Mouse (Mus musculus) erythroblast, embryonic 14.5 days (primary cell): ENCODE data around the gene Uhrf2. TPM values are rescaled to one million over a fixed set of nuclear protein-coding genes. Genes with fewer than 3 reads are reported as not detected.

Source experiments
- H3K27me3 ChIP-seq: 2 replicates; pipeline ENCODE4 v1.6.1; 2012; ENCODE audit warnings: inconsistent platforms; ENCODE audit not compliant: control insufficient read depth
- H3K36me3 ChIP-seq: 2 replicates; pipeline ENCODE4 v1.6.1; 2012; ENCODE audit warnings: mild to moderate bottlenecking, inconsistent platforms; ENCODE audit not compliant: control insufficient read depth
- H3K4me1 ChIP-seq: 2 replicates; pipeline ENCODE4 v1.6.1; 2012; ENCODE audit warnings: inconsistent platforms; ENCODE audit not compliant: control insufficient read depth
- H3K4me3 ChIP-seq: replicated peaks from 2 replicates; pipeline ENCODE3; 2012; ENCODE audit warnings: moderate library complexity, mild to moderate bottlenecking, inconsistent platforms
- H3K9me3 ChIP-seq: 2 replicates; pipeline ENCODE4 v1.6.1; 2012; ENCODE audit warnings: low read length, inconsistent platforms, mixed read lengths; ENCODE audit not compliant: control insufficient read depth
- GATA1 ChIP-seq: IDR thresholded peaks from 2 replicates; pipeline ENCODE4 v1.6.1; 2012; ENCODE audit warnings: low read length, inconsistent platforms, mixed read lengths
- TAL1 ChIP-seq: IDR thresholded peaks from 3 replicates; pipeline ENCODE4 v1.6.1; 2012; ENCODE audit warnings: low read length, inconsistent platforms, mixed read lengths
- polyA plus RNA-seq: library from polyadenylated mRNA; stranded (reverse); fragments of >175 nt; gene quantifications from 2 replicates; pipeline ENCODE4 v1.2.3, GENCODE M21; 2012

Uhrf2 gene
- polyA plus RNA-seq, 1 experiment: 0.94 TPM

- no peaks in the 10 kb centered on the region; the same call in 1 of the 2 replicates for H3K36me3 ChIP-seq
- TF ChIP-seq GATA1: no peak
- no peak for TF ChIP-seq TAL1
- H3K4me1 ChIP-seq: no peaks in the 10 kb centered on the region
- H3K27me3 ChIP-seq: no peaks in the 10 kb centered on the region
- H3K9me3 ChIP-seq: no peaks in the 10 kb centered on the region
- no peak overlapping the region for H3K4me3 ChIP-seq
Measured at GRCm38 (mm10) chr19:30115606-30116005, 85.3 kb downstream of the Uhrf2 start.

- Histone ChIP-seq H3K4me3 (no peak overlapping the region), H3K36me3 (no peaks in the 10 kb centered on the region; the same call in 1 of the 2 replicates), H3K27me3 (no peaks in the 10 kb centered on the region), H3K4me1 (no peaks in the 10 kb centered on the region), H3K9me3 (no peaks in the 10 kb centered on the region)
- TF ChIP-seq GATA1 (no peak), TAL1 (no peak)
Measured at GRCm38 (mm10) chr19:30117241-30117640, 86.9 kb downstream of the Uhrf2 start.

- Histone ChIP-seq H3K27me3 (no peaks in the 10 kb centered on the region), H3K4me1 (no peaks in the 10 kb centered on the region), H3K36me3 (no peaks in the 10 kb centered on the region; the same call in 1 of the 2 replicates), H3K9me3 (no peaks in the 10 kb centered on the region), H3K4me3 (no peak overlapping the region)
- TF ChIP-seq TAL1: no peak
- TF ChIP-seq GATA1: no peak
Measured at GRCm38 (mm10) chr19:30117775-30118174, 87.5 kb downstream of the Uhrf2 start.

- H3K4me3 ChIP-seq: no peak overlapping the region
- TF ChIP-seq TAL1: no peak
- no peak for TF ChIP-seq GATA1
Measured at GRCm38 (mm10) chr19:30118344-30119312, 88.3 kb downstream of the Uhrf2 start.

GRCm38 (mm10) chr19:30124999-30125669, 94.8 kb downstream of the Uhrf2 start:
- Histone ChIP-seq H3K9me3 (no peaks in the 10 kb centered on the region), H3K36me3 (no peaks in the 10 kb centered on the region; the same call in 1 of the 2 replicates), H3K27me3 (no peaks in the 10 kb centered on the region), H3K4me3 (no peak overlapping the region), H3K4me1 (peaks cover 1% of the 10 kb centered on the region)
- no peak for TF ChIP-seq TAL1
- TF ChIP-seq GATA1: no peak

More at GRCm38 (mm10) chr19:30118344-30119312, 88.3 kb downstream of the Uhrf2 start:
- no peaks in the 10 kb centered on the region; the same call in 1 of the 2 replicates for H3K36me3 ChIP-seq
- H3K27me3 ChIP-seq: no peaks in the 10 kb centered on the region
- H3K4me1 ChIP-seq: no peaks in the 10 kb centered on the region
- no peaks in the 10 kb centered on the region for H3K9me3 ChIP-seq

GRCm38 (mm10) chr19:30125670-30126059, 95.4 kb downstream of the Uhrf2 start:
- Histone ChIP-seq H3K9me3 (no peaks in the 10 kb centered on the region), H3K4me1 (peaks cover 1% of the 10 kb centered on the region), H3K27me3 (no peaks in the 10 kb centered on the region), H3K36me3 (no peaks in the 10 kb centered on the region; the same call in 1 of the 2 replicates), H3K4me3 (no peak overlapping the region)
- TF ChIP-seq GATA1 (no peak), TAL1 (no peak)

- H3K9me3 ChIP-seq: no peaks in the 10 kb centered on the region
- no peaks in the 10 kb centered on the region for H3K27me3 ChIP-seq
- H3K36me3 ChIP-seq: no peaks in the 10 kb centered on the region; the same call in 1 of the 2 replicates
- TF ChIP-seq GATA1: no peak
- TF ChIP-seq TAL1: no peak
- no peak overlapping the region for H3K4me3 ChIP-seq
- H3K4me1 ChIP-seq: peaks cover 1% of the 10 kb centered on the region
Measured at GRCm38 (mm10) chr19:30128177-30128576, 97.9 kb downstream of the Uhrf2 start.

GRCm38 (mm10) chr19:30136308-30136707, 106.0 kb downstream of the Uhrf2 start:
- H3K4me1 ChIP-seq: no peaks in the 10 kb centered on the region
- no peak for TF ChIP-seq GATA1
- TF ChIP-seq TAL1: no peak
- no peaks in the 10 kb centered on the region for H3K9me3 ChIP-seq
- no peaks in the 10 kb centered on the region for H3K27me3 ChIP-seq
- peaks cover 2% of the 10 kb centered on the region; the same call in 1 of the 2 replicates for H3K36me3 ChIP-seq
- H3K4me3 ChIP-seq: no peak overlapping the region

Other genes starting within 250 kb of the Uhrf2 start
- 0.06 and 0.08 TPM in 2 replicates for gene 9930021J03Rik, start 224.5 kb upstream of the Uhrf2 start, polyA plus RNA-seq
- 0.03 and 0.04 TPM in 2 replicates for gene Ranbp6, start 217.5 kb upstream of the Uhrf2 start, polyA plus RNA-seq
- gene Il33, start 105.4 kb upstream of the Uhrf2 start, polyA plus RNA-seq: not detected in 2 replicates
- gene Trpd52l3, start 26.7 kb upstream of the Uhrf2 start, polyA plus RNA-seq: not detected in 2 replicates
- 0.03 TPM in 1 of 2 replicates, not detected in the other for gene Gldc, start 144.9 kb downstream of the Uhrf2 start, polyA plus RNA-seq
- gene Mbl2, start 202.4 kb downstream of the Uhrf2 start, polyA plus RNA-seq: 0.05 TPM in 1 of 2 replicates, not detected in the other